Mouse (Mus musculus) embryonic facial prominence, embryonic 14.5 days (tissue): ENCODE data around the gene Ppfia4. TPM values are rescaled to one million over a fixed set of nuclear protein-coding genes. Genes with fewer than 3 reads are reported as not detected.
"Not testable (repeated sequence)": the region's sequence is repeated elsewhere in the genome, so short reads cannot be mapped to it uniquely, and the experiment has no call there.

Source experiments
- ATAC-seq: fragments of 200-750 bp; cut with Nextera tagmentation; 2 replicates; pipeline ENCODE4 v1.8.0; 2017; ENCODE audit warnings: low read depth, moderate number of reproducible peaks, moderate TSS enrichment
- DNase-seq: peaks from one replicate; pipeline ENCODE4 v3.0.0-alpha.2; 2015; ENCODE audit warnings: low spot score
- H3K27ac ChIP-seq: fragments of 300-500 bp; sonication (generic); replicated peaks from 2 replicates; pipeline ENCODE4 v1.5.1; 2014; ENCODE audit warnings: low read depth, mild to moderate bottlenecking, low read length, moderate library complexity
- H3K27me3 ChIP-seq: fragments of 300-500 bp; sonication (generic); replicated peaks from 2 replicates; pipeline ENCODE4 v1.6.1; 2014; ENCODE audit warnings: low read length; ENCODE audit not compliant: control insufficient read depth, insufficient read depth
- H3K36me3 ChIP-seq: fragments of 300-500 bp; sonication (generic); 2 replicates; pipeline ENCODE4 v1.6.1; 2014; ENCODE audit warnings: low read length, mixed read lengths; ENCODE audit not compliant: control insufficient read depth, insufficient read depth
- H3K4me1 ChIP-seq: fragments of 300-500 bp; sonication (generic); 2 replicates; pipeline ENCODE4 v1.6.1; 2014; ENCODE audit warnings: antibody characterized with exemption, low read length; ENCODE audit not compliant: control insufficient read depth, insufficient read depth
- H3K4me2 ChIP-seq: fragments of 300-500 bp; sonication (generic); 2 replicates; pipeline ENCODE4 v1.6.1; 2014; ENCODE audit warnings: low read depth, mild to moderate bottlenecking, low read length, moderate library complexity, mixed read lengths
- H3K4me3 ChIP-seq: fragments of 300-500 bp; sonication (generic); 2 replicates; pipeline ENCODE4 v1.5.1; 2014; ENCODE audit warnings: low read depth, mild to moderate bottlenecking, low read length
- H3K9ac ChIP-seq: fragments of 300-500 bp; sonication (generic); 2 replicates; pipeline ENCODE4 v1.6.1; 2014; ENCODE audit warnings: low read depth, mild to moderate bottlenecking, low read length, moderate library complexity, mixed read lengths
- H3K9me3 ChIP-seq: fragments of 300-500 bp; sonication (generic); 2 replicates; pipeline ENCODE4 v1.6.1; 2016; ENCODE audit warnings: low read length; ENCODE audit not compliant: control insufficient read depth
- WGBS: fragments of 180-500 bp; shearing (Covaris S2); extraction: QIAGEN DNeasy Blood & Tissue Kit; methylation state at CpG from one replicate; pipeline ENCODE4 v1.1.7; 2014; 5-methylcytosine and 5-hydroxymethylcytosine counted together
- polyA plus RNA-seq: library from polyadenylated mRNA; unstranded; fragments of >200 nt; fragmentation: Nextera tagmentation; extraction: Ambion mirVana; gene quantifications from 2 replicates; pipeline ENCODE4 v1.2.1, GENCODE M21; 2014

The Ppfia4 gene
- polyA plus RNA-seq, 1 experiment from 2014 or later = 14.1 TPM

- ATAC-seq (peak; percentile 50), DNase-seq (no peak)
- H3K9ac ChIP-seq = no peak overlapping the region
- WGBS = 66% methylated on average over 13 of the region's 13 CpGs
- H3K9me3 ChIP-seq = no peaks in the 10 kb centered on the region
- H3K27ac ChIP-seq = no peak overlapping the region
- no peak overlapping the region for H3K4me2 ChIP-seq
- H3K36me3 ChIP-seq = no peaks in the 10 kb centered on the region
- no peak overlapping the region for H3K4me3 ChIP-seq
- H3K4me1 ChIP-seq = no peaks in the 10 kb centered on the region
- no peaks in the 10 kb centered on the region for H3K27me3 ChIP-seq
These were observed 56.9 kb downstream of the Ppfia4 start for GRCm38 (mm10) chr1:134275616-134276464.

DNA sequence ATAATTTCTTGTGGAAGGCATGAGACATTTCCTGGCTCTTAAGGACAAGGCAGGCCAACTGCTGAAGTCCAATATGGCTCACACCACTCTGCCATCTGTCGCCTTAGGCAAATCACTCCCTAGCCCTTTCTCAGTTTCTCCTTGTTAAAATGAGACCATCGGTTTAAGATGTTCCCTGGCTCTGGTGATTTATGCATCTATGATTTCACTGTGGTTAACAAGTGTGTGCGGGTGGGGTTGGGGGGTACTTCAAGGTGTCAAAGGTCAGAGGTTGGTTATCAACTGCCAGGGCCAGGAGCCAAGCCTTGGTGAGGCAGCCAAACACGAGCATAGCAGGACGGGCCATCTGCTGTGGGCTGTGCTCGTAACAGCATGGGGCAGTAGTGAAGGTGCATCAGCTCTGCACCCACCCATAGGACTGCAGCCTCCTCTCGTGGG, 58.2 kb downstream of the Ppfia4 start:
- Histone ChIP-seq H3K9me3 (no peaks in the 10 kb centered on the region), H3K4me1 (no peaks in the 10 kb centered on the region), H3K4me3 (no peak overlapping the region), H3K27me3 (no peaks in the 10 kb centered on the region), H3K36me3 (no peaks in the 10 kb centered on the region), H3K4me2 (no peak overlapping the region), H3K9ac (no peak overlapping the region), H3K27ac (no peak overlapping the region)
- 82% methylated on average over 6 of the region's 7 CpGs for WGBS
- ATAC-seq (no peak), DNase-seq (no peak)

DNA sequence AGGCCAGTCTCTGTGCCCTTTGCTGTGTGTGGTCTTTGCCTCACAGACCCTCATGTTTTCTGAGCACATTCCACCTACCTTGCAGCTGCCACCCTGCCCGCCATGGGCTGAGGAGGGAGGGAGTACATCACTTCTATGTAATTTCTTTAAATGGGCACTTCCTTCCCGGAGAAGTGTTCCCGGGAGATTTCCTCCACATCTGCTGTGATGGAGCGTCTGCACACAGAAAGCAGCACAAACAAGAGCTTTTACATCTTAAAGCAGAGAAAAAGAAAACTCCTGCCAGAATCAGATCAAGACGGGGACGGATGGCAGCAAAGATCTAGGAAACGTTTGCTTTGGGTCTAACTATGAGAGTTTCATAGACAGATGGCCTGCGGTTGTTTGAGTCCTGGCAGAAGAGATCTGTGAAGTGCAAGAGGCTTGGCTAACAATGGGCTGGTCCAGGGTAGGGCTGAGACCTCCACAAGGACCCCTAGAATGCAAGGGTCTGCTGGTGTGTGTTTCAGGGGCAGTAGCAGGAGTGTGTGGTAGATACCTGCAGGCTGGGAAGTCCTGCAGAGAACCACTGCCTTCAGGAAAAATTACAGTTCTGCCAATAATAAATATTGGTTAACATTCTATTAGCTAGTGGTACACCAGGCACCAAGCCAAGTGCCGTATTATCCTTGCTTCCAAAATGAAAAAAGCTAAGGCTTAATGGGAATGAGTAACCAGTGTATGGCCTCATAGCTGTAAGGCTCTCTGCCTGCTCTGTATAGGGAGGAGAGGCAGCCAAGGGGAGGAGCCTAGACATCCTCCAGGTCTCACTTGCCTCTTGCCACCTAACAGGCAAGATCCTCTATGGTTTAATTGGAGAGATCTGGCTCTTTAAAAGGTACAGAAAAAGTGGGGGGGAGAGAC, 59.0 kb downstream of the Ppfia4 start:
- H3K27ac ChIP-seq = no peak overlapping the region
- H3K9ac ChIP-seq = no peak overlapping the region
- peak; percentile 30 for DNase-seq
- H3K27me3 ChIP-seq = no peaks in the 10 kb centered on the region
- no peaks in the 10 kb centered on the region for H3K9me3 ChIP-seq
- no peak overlapping the region for H3K4me2 ChIP-seq
- no peak overlapping the region for H3K4me3 ChIP-seq
- ATAC-seq = no peak
- WGBS = 33% methylated on average over 9 of the region's 9 CpGs
- no peaks in the 10 kb centered on the region for H3K36me3 ChIP-seq
- H3K4me1 ChIP-seq = no peaks in the 10 kb centered on the region

DNA sequence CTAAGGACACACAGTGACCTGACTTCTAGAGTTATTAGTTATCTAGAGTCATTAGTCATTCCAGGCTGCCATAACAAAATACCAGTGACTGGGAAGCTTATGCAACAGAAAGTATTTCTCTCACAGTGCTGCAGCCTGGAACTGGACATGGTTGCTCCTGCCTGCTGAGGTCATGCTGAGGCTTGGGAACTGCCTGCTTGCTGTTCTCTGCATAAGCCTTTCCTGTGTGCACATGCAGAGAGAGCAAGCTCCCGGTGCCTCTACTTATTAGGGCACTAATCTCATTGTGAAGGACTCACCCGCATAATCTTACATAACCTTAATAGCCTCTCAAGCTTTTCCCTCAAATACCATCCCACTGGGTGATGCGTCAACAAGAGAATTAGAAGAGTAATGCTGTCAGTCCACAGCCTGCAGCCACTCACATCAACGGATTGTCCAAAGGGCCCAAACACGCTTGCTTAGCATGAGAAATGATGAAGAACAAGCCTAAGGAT, 59.9 kb downstream of the Ppfia4 start:
- H3K27me3 ChIP-seq = no peaks in the 10 kb centered on the region
- no peak overlapping the region for H3K4me3 ChIP-seq
- no peak overlapping the region for H3K9ac ChIP-seq
- H3K36me3 ChIP-seq = no peaks in the 10 kb centered on the region
- no peak overlapping the region for H3K4me2 ChIP-seq
- no peak overlapping the region for H3K27ac ChIP-seq
- ATAC-seq (no peak), DNase-seq (no peak)
- whole genome bisulfite sequencing = 74% methylated on average over 5 of the region's 5 CpGs
- no peaks in the 10 kb centered on the region for H3K4me1 ChIP-seq
- H3K9me3 ChIP-seq = no peaks in the 10 kb centered on the region

DNA sequence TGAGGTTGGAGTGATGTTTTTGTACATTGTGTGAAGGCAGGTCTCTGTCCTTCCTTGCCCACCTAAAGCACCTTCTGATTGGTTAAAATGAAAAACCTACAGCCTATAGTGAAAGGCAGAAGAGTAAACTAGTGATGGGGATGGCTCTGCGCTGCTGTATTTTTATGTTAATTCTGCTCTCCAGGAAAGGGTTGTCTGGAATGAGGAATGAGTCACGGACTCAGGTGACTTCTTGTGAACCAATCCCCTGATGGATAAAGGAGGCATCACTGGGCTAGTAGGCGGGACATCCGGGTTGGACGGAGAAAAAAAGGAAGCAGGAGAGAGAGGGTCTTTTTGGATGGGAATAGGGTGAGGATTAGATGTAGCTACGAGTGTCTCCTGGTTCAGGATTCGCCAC, 62.7 kb downstream of the Ppfia4 start:
- H3K9ac ChIP-seq = no peak overlapping the region
- H3K9me3 ChIP-seq = no peaks in the 10 kb centered on the region
- no peak for DNase-seq
- no peaks in the 10 kb centered on the region for H3K27me3 ChIP-seq
- no peak overlapping the region for H3K4me2 ChIP-seq
- H3K36me3 ChIP-seq = no peaks in the 10 kb centered on the region
- WGBS = 73% methylated on average over 7 of the region's 7 CpGs
- H3K4me3 ChIP-seq = no peak overlapping the region
- H3K27ac ChIP-seq = no peak overlapping the region
- no peaks in the 10 kb centered on the region for H3K4me1 ChIP-seq
- ATAC-seq = no peak

DNA sequence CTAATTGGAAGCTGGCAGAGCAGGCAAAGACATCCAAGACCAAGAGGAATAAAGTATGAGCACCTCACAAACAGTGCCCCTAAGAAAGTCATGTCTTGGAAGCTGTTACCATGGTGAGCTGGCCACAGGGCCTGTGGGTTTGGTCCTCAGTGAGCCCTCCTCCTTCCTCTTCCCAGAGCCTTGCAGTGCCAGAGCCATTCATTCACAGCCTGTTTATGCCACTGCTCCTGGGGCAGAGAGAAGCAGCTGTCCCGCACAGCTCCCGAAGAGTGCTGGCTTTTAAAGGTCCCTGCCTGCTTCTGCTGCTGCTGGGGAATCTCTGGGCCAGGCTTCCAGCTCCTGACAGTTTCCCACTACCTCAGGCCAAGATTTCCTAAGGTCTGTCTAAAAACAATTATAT, 66.9 kb downstream of the Ppfia4 start:
- WGBS = 40% methylated on average over 2 of the region's 2 CpGs
- no peaks in the 10 kb centered on the region for H3K36me3 ChIP-seq
- 0 out of 2 replicates have a peak, but pooled peaks have one; percentile 26 for ATAC-seq

GRCm38 (mm10) chr1:134264341-134264740, 68.4 kb downstream of the Ppfia4 start:
- ATAC-seq (no peak), DNase-seq (no peak)
- H3K4me2 ChIP-seq = no peak overlapping the region
- H3K9me3 ChIP-seq = peaks cover 9% of the 10 kb centered on the region; the same call in 1 of the 2 replicates
- H3K27me3 ChIP-seq = no peaks in the 10 kb centered on the region
- H3K36me3 ChIP-seq = no peaks in the 10 kb centered on the region
- H3K4me3 ChIP-seq = no peak overlapping the region
- H3K4me1 ChIP-seq = no peaks in the 10 kb centered on the region
- H3K9ac ChIP-seq = no peak overlapping the region
- H3K27ac ChIP-seq = no peak overlapping the region
- 90% methylated on average over 6 of the region's 6 CpGs for WGBS

More for the DNA sequence above, 66.9 kb downstream of the Ppfia4 start:
- H3K27me3 ChIP-seq = no peaks in the 10 kb centered on the region
- no peak for DNase-seq
- no peaks in the 10 kb centered on the region for H3K4me1 ChIP-seq
- H3K9me3 ChIP-seq = peaks cover 4% of the 10 kb centered on the region; the same call in 1 of the 2 replicates
- H3K4me3 ChIP-seq = no peak overlapping the region
- H3K4me2 ChIP-seq = no peak overlapping the region
- no peak overlapping the region for H3K9ac ChIP-seq
- H3K27ac ChIP-seq = no peak overlapping the region

DNA sequence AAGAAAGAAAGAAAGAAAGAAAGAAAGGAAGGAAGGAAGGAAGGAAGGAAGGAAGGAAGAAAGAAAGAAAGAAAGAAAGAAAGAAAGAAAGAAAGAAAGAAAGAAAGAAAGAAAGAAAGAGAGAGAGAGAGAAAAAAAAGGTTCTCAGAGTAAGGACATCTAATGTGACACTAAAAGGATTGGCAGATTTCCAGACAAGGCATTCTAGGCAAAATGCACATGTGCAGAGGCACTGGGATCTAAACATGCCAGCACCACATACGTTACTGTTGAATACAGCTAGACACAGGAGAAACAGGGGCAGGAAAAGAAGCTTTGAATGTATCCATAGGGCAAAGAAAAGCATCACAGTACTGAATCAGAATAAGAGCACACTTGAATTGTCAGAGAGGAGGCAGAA, 83.0 kb downstream of the Ppfia4 start:
- not testable (repeated sequence) for H3K27me3 ChIP-seq, H3K4me3 ChIP-seq, H3K9me3 ChIP-seq, ATAC-seq, H3K4me2 ChIP-seq, H3K9ac ChIP-seq, H3K27ac ChIP-seq, H3K4me1 ChIP-seq, H3K36me3 ChIP-seq
- peak; percentile 34 for DNase-seq
- 56% methylated on average over 1 of the region's 1 CpGs for WGBS
